In genomic region chr15:9455241-9455640, GRCm38 (mm10) we compare ENCODE assay signal across 9 mouse cellular contexts. TPM values are rescaled to one million over a fixed set of nuclear protein-coding genes. Genes with fewer than 3 reads are reported as not detected.
A peak's percentile ranks its signal among the peaks of the same experiment; 100 is the strongest.
DNase-seq lines count a peak whose midpoint lies in the region; ATAC-seq and TF ChIP-seq lines count a peak whose summit lies in the region.
"Had no signal": no experiment of that assay in that cellular context is flagged by ENCODE, and none has a peak within 500 bp of the region (broad histone marks: within the 10 kb centered on the region; RNA-seq: fewer than 3 reads in every experiment).

No protein-coding gene starts in this region.

- no peak overlapping the region for H3K4me3 ChIP-seq in hindbrain, embryonic 16.5 days (ENCODE audit: low read length)
- no peak overlapping the region for H3K4me3 ChIP-seq in midbrain, embryonic 11.5 days (ENCODE audit: low read depth, low read length)
- H3K4me3 ChIP-seq in spleen, adult 2 months (ENCODE audit: extremely low read depth, insufficient read depth, insufficient read length), result no peak overlapping the region
- H3K4me3 ChIP-seq: limb, embryonic 15.5 days had no signal

- no peaks in the 10 kb centered on the region for H3K4me1 ChIP-seq in hindbrain, embryonic 16.5 days (ENCODE audit: control insufficient read depth, insufficient read depth, low read depth, low read length)
- H3K4me1 ChIP-seq in midbrain, embryonic 11.5 days (ENCODE audit: control insufficient read depth, insufficient read depth, low read length), result no peaks in the 10 kb centered on the region
- H3K4me1 ChIP-seq in spleen, adult 2 months (ENCODE audit: control insufficient read depth, insufficient read depth, insufficient read length), result no peaks in the 10 kb centered on the region
- H3K4me1 ChIP-seq: limb, embryonic 15.5 days had no signal

- H3K27me3 ChIP-seq in hindbrain, embryonic 16.5 days (replicated peaks; ENCODE audit: control insufficient read depth, insufficient read depth, low read length), result no peaks in the 10 kb centered on the region
- H3K27me3 ChIP-seq in midbrain, embryonic 11.5 days (ENCODE audit: control insufficient read depth, insufficient read depth, low read length), result no peaks in the 10 kb centered on the region
- no peaks in the 10 kb centered on the region for H3K27me3 ChIP-seq in spleen, adult 2 months (ENCODE audit: control insufficient read depth, insufficient read depth, low read length)
- H3K27me3 ChIP-seq: limb, embryonic 15.5 days had no signal

- no peak for TF ChIP-seq POLR2A in spleen, adult 2 months (IDR thresholded peaks at IDR 0.05; ENCODE audit: low read depth, low read length)

- no peak overlapping the region for H3K27ac ChIP-seq in hindbrain, embryonic 16.5 days (ENCODE audit: low read depth, low read length)
- no peak overlapping the region for H3K27ac ChIP-seq in midbrain, embryonic 11.5 days (ENCODE audit: low read depth, low read length)
- no peak overlapping the region for H3K27ac ChIP-seq in spleen, adult 2 months (ENCODE audit: insufficient read depth, low read length)
- H3K27ac ChIP-seq: limb, embryonic 15.5 days had no signal

- peak; percentile 66; the same call in 1 of the 2 replicates for TF ChIP-seq CTCF in spleen, adult 2 months (IDR thresholded peaks at IDR 0.05; ENCODE audit: extremely low read depth, insufficient read depth, insufficient read length, insufficient replicate concordance)

- peak; percentile 6 for DNase-seq in gastrocnemius, postnatal 10 days
- DNase-seq in gastrocnemius, adult 8-10 months (ENCODE audit: low spot score in 2 of 2), result no peak
- peak; percentile 17 for DNase-seq in adrenal gland, adult 8-10 months
- DNase-seq in fibroblast of lung, adult 2 months (ENCODE audit: low read depth), result peak; percentile 20
- peak; percentile 13 to 26 for DNase-seq in left cerebral cortex, postnatal 36 days (ENCODE audit: low spot score in 2 of 2)
- DNase-seq in midbrain, embryonic 11.5 days (ENCODE audit: low spot score, missing footprints), result peak; percentile 90
- DNase-seq in spleen, adult 2 months (ENCODE audit: low read depth in 1 of 2, low spot score in 2 of 2), result peak; percentile 41 to 58

- no peaks in the 10 kb centered on the region for H3K9me3 ChIP-seq in hindbrain, embryonic 16.5 days (ENCODE audit: control insufficient read depth, low read length)
- no peaks in the 10 kb centered on the region for H3K9me3 ChIP-seq in midbrain, embryonic 11.5 days (ENCODE audit: control insufficient read depth, low read length)
- H3K9me3 ChIP-seq: limb, embryonic 15.5 days had no signal

- H3K4me2 ChIP-seq in hindbrain, embryonic 16.5 days (ENCODE audit: low read length), result no peak overlapping the region
- no peak overlapping the region for H3K4me2 ChIP-seq in midbrain, embryonic 11.5 days
- H3K4me2 ChIP-seq: limb, embryonic 15.5 days had no signal

- ATAC-seq in hindbrain, embryonic 16.5 days, result peak; percentile 97
- peak; percentile 89 for ATAC-seq in midbrain, embryonic 11.5 days (ENCODE audit: low FRiP score)

- H3K9ac ChIP-seq in hindbrain, embryonic 16.5 days (ENCODE audit: low read depth, low read length), result no peak overlapping the region
- no peak overlapping the region for H3K9ac ChIP-seq in midbrain, embryonic 11.5 days (ENCODE audit: low read length)
- H3K9ac ChIP-seq: limb, embryonic 15.5 days had no signal

- 73% methylated on average over 4 of the region's 4 CpGs for WGBS in hindbrain, embryonic 16.5 days
- WGBS in midbrain, embryonic 11.5 days, result 77% methylated on average over 4 of the region's 4 CpGs
- WGBS in spleen, adult 2 months, result 55% methylated on average over 4 of the region's 4 CpGs

- intact Hi-C loops in left cerebral cortex, postnatal 36 days (cut with DNase I), result loop anchor here (2.0 to 10.0 kb wide), 4 partner anchors 150 to 1440 kb away; no protein-coding TSS in a partner anchor

- no peaks in the 10 kb centered on the region for H3K36me3 ChIP-seq in hindbrain, embryonic 16.5 days (ENCODE audit: control insufficient read depth, insufficient read depth, low read length)
- no peaks in the 10 kb centered on the region for H3K36me3 ChIP-seq in midbrain, embryonic 11.5 days (ENCODE audit: control insufficient read depth, insufficient read depth, low read length)
- H3K36me3 ChIP-seq in spleen, adult 2 months (ENCODE audit: control insufficient read depth, insufficient read depth, low read length), result no peaks in the 10 kb centered on the region
- H3K36me3 ChIP-seq: limb, embryonic 15.5 days had no signal

RNA-seq across cellular contexts. Expression of gene Capsl, which starts 19.4 kb away (rescaled TPM):
- not detected for total RNA-seq in gastrocnemius, postnatal 10 days (2021)
- not detected for total RNA-seq in gastrocnemius, adult 8-10 months (2022)
- total RNA-seq in adrenal gland, adult 8-10 months (2022), result not detected
- 5.9 TPM in 2 replicates for polyA plus RNA-seq in hindbrain, embryonic 16.5 days (2015; fragmentation: Nextera tagmentation; extraction: Ambion mirVana)
- total RNA-seq in left cerebral cortex, postnatal 36 days (2021), result 1 to 10 TPM; 1.8 to 2.1 TPM
- 0.61 and 0.69 TPM in 2 replicates for polyA plus RNA-seq in midbrain, embryonic 11.5 days (2014; fragmentation: Nextera tagmentation; extraction: Ambion mirVana)
- 0.09 and 0.12 TPM in 2 replicates for polyA plus RNA-seq in spleen, adult 2 months (2012; rRNA removed)

Comparison
In these comparisons a context has a peak if more than half of its experiments do, and no peak if none do; other contexts are left out.
1. DNase-seq: peak in gastrocnemius, postnatal 10 days (single experiment), adrenal gland, adult 8-10 months (single experiment), fibroblast of lung, adult 2 months (single experiment), left cerebral cortex, postnatal 36 days (2 of 2), midbrain, embryonic 11.5 days (single experiment) and spleen, adult 2 months (2 of 2); none in gastrocnemius, adult 8-10 months (0 of 2).